Mouse (Mus musculus) large intestine, adult 2 months (tissue): ENCODE measurements around the gene Gm42688. TPM values are rescaled to one million over a fixed set of nuclear protein-coding genes. Genes with fewer than 3 reads are reported as not detected.

Experiments
- polyA plus RNA-seq: library from polyadenylated mRNA; depleted of rRNA; stranded (reverse); fragments of >200 nt; gene quantifications from 2 replicates; pipeline ENCODE4 v1.2.3, GENCODE M21; 2012; rRNA removed

Gm42688 gene
- polyA plus RNA-seq, 1 experiment = 3.7 TPM

Other genes with a start within 250 kb of the Gm42688 start
- 0.43 and 0.51 TPM in 2 replicates for gene Sema4f, start 161.8 kb upstream of the Gm42688 start, polyA plus RNA-seq
- 0.34 and 0.46 TPM in 2 replicates for gene M1ap, start 154.7 kb upstream of the Gm42688 start, polyA plus RNA-seq
- 9.8 and 10.5 TPM in 2 replicates for gene Dok1, start 68.1 kb upstream of the Gm42688 start, polyA plus RNA-seq
- 3.1 and 3.9 TPM in 2 replicates for gene Loxl3, start 67.4 kb upstream of the Gm42688 start, polyA plus RNA-seq
- 363 and 445 TPM in 2 replicates for gene Aup1, start 47.1 kb upstream of the Gm42688 start, polyA plus RNA-seq
- 39.7 and 39.9 TPM in 2 replicates for gene Htra2, start 46.3 kb upstream of the Gm42688 start, polyA plus RNA-seq
- 35.3 and 57.3 TPM in 2 replicates for gene Dqx1, start 43.8 kb upstream of the Gm42688 start, polyA plus RNA-seq
- 1.9 and 2.4 TPM in 2 replicates for gene Tlx2, start 31.3 kb upstream of the Gm42688 start, polyA plus RNA-seq
- 16.8 and 19.3 TPM in 2 replicates for gene Pcgf1, start 23.7 kb upstream of the Gm42688 start, polyA plus RNA-seq
- 0.71 and 1.2 TPM in 2 replicates for gene Lbx2, start 15.2 kb upstream of the Gm42688 start, polyA plus RNA-seq
- gene Ccdc142, start within 50 bp of the Gm42688 start, polyA plus RNA-seq = 1.6 and 6.5 TPM in 2 replicates
- gene Mrpl53, start 7.4 kb downstream of the Gm42688 start, polyA plus RNA-seq = 60.3 and 72.0 TPM in 2 replicates
- 63.5 and 67.4 TPM in 2 replicates for gene Mogs, start 13.9 kb downstream of the Gm42688 start, polyA plus RNA-seq
- gene Wbp1, start 19.9 kb downstream of the Gm42688 start, polyA plus RNA-seq = 144 and 172 TPM in 2 replicates
- gene Ino80b, start 23.8 kb downstream of the Gm42688 start, polyA plus RNA-seq = 14.6 and 15.6 TPM in 2 replicates
- gene Rtkn, start 33.8 kb downstream of the Gm42688 start, polyA plus RNA-seq = 79.9 and 101 TPM in 2 replicates
- 1.4 and 1.8 TPM in 2 replicates for gene Wdr54, start 54.8 kb downstream of the Gm42688 start, polyA plus RNA-seq
- gene 1700003E16Rik, start 54.8 kb downstream of the Gm42688 start, polyA plus RNA-seq = 0.10 and 0.25 TPM in 2 replicates
- 82.1 and 103 TPM in 2 replicates for gene Dctn1, start 64.3 kb downstream of the Gm42688 start, polyA plus RNA-seq
- 0.88 and 4.0 TPM in 2 replicates for gene Slc4a5, start 118.2 kb downstream of the Gm42688 start, polyA plus RNA-seq
- 7.6 and 9.6 TPM in 2 replicates for gene Mthfd2, start 224.3 kb downstream of the Gm42688 start, polyA plus RNA-seq
- 24.2 and 28.6 TPM in 2 replicates for gene Mob1a, start 224.4 kb downstream of the Gm42688 start, polyA plus RNA-seq
- gene Bola3, start 247.5 kb downstream of the Gm42688 start, polyA plus RNA-seq = 13.7 and 17.4 TPM in 2 replicates